Mouse (Mus musculus) gastrocnemius, adult 2 months (tissue): Measurements from ENCODE around the gene Cyct. TPM values are rescaled to one million over a fixed set of nuclear protein-coding genes. Genes with fewer than 3 reads are reported as not detected.

ENCODE experiments used
- DNase-seq: peaks from one replicate; pipeline ENCODE4 v3.0.0; 2022
- H3K27ac ChIP-seq: fragments of 200-600 bp; 2 replicates; pipeline ENCODE4 v1.8.1; 2022; ENCODE audit warnings: mild to moderate bottlenecking
- H3K4me3 ChIP-seq: fragments of 200-600 bp; 2 replicates; pipeline ENCODE4 v1.8.1; 2022; ENCODE audit warnings: mild to moderate bottlenecking, moderate library complexity
- CTCF ChIP-seq: fragments of 200-600 bp; IDR thresholded peaks from 2 replicates; pipeline ENCODE4 v1.8.1; 2022; ENCODE audit warnings: antibody characterized with exemption, mild to moderate bottlenecking, moderate library complexity
- intact Hi-C: fragments of 180-260 bp; cut with DNase I; formaldehyde crosslinking; loops from one replicate; pipeline ENCODE4 v1.15.1; 2025
- microRNA-seq: library from miRNA; unstranded; fragments of <30 nt; microRNA quantifications from one replicate; pipeline ENCODE4 v1.2.0, GENCODE M21; 2021
- total RNA-seq, 2 experiments: library from RNA; stranded (reverse); gene quantifications; 2 replicates each; pipeline ENCODE4 v1.2.3; 2021

Gene Cyct
- total RNA-seq, 2 experiments from 2014 or later, result not detected

DNA sequence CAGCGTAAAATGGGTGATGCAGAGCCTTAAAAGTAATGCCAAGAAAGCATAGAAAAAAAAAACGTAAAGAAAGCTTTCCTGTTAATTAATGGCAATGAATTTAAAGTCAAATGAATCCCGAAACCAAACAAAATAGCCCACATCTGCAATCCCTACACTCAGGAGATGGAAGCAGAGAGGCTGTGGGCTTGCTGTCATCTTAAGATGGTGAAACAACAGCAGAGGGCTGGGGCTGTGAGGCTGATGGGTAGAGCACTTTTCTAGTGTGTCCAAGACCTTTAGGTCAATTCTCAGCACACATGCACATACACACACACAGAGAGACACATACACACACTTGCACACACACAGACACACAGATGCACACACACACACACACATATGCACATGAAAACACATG is 34.1 kb downstream of the Cyct start:
- DNase-seq, result no peak
- TF ChIP-seq CTCF, result no peak
- intact Hi-C loops, result no loop called here
- no peak overlapping the region for H3K27ac ChIP-seq
- H3K4me3 ChIP-seq, result no peak overlapping the region

DNA sequence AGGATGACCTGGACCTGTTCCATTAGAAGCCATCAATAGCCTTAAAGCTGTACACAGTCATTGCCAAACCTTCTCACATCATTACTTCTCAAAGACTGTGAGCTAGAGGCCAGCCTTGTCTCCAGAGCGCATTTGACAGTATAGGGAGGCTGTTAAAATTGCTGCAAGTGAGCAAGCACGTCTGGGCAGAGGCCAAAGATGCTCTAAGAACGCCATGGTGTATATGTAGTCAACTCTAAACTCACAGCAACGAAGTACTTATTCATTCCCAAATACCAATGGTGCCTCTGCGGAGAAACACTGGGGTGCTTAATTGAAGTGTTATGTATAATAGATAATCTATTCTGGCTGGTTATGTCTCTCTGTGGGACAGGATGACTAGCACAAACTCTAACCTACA is 35.8 kb downstream of the Cyct start:
- DNase-seq, result no peak
- Histone ChIP-seq H3K27ac (no peak overlapping the region), H3K4me3 (no peak overlapping the region)
- no peak for TF ChIP-seq CTCF
- intact Hi-C loops, result no loop called here

DNA sequence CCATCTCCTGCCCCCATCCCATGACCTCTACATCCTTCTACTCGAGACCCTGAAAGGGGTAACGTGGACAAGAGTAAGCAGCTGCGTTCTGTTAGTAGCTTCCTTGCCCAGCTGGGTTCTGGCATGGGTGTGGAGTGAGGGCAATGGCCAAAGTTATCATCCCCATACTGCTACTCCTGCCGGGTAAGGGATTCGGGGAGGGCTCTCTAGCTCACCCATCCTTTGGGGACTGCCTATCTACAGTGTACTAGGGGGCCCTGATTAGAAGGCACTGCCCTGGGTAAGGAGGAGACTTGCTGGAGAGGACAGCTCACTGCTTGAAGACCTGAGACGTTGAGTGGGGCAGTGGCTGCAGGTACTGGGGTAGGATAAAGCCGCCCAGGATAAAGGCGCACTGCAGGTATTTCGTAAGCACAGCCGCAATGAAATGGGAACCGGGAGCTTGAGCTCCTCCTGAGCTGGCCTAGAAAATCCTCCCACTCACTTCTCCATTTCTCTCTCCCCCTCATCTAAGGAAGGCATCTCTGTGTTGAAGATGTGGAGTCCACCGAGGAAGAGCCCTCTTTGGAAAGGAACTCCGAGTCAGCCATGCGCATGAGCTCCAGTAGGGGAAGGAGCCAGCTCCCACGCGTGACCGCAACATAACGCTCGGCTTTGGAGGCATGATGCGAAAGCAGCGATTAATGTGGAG is 36.9 kb downstream of the Cyct start:
- Histone ChIP-seq H3K27ac (no peak overlapping the region), H3K4me3 (no peak overlapping the region)
- no peak for DNase-seq
- intact Hi-C loops, result no loop called here
- TF ChIP-seq CTCF, result no peak

DNA sequence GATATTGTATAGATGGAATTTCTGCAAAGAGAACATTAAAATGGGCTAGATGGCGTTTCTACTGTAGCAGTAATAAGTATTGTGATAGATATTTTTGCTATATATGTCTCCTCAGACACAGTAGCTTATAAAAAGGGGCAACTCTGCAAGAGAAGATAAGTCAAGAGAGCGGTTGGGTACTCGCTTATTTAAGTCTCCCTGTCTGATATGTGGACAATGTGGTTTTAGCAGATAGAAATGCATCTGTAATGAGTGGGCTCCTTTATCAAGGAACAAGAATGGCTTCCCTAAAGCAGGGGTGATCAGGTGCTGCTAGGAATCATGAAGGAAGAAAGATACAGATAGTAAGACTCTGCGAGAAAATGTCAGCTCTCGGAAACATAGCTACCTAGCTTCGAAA is 39.9 kb downstream of the Cyct start:
- Histone ChIP-seq H3K4me3 (no peak overlapping the region), H3K27ac (no peak overlapping the region)
- no peak for DNase-seq
- intact Hi-C loops, result no loop called here
- TF ChIP-seq CTCF, result no peak

DNA sequence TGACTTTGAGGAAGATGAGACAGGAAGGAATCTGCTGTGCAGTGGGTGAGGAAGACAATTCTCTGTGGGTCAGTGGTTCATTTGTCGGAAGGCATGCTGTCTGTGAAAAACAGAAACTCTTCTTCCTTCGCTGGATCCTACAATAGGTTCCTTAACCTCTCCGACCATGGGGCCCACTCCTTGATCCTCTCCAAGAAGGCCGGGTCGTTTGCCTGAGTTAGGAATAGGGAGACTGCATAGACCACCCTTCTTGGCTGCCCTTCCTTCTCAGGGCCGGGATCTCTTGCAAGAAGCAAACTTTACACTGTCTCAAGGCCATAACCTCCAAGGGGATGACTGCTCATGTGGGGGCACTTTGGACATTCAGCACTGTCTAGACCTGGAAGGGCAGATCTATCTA is 41.0 kb downstream of the Cyct start:
- Histone ChIP-seq H3K4me3 (no peak overlapping the region), H3K27ac (no peak overlapping the region)
- no peak for DNase-seq
- no peak for TF ChIP-seq CTCF
- intact Hi-C loops, result no loop called here

Small RNA genes within 50 kb of the gene (microRNA-seq; reads per million reads assigned to microRNA genes)
- gene Gm44337, result not detected

Other genes with a start within 250 kb of the Cyct start
- under 1 TPM; 0.17 to 0.33 TPM for gene Pde11a, start 21.7 kb downstream of the Cyct start, total RNA-seq
- 10 to 100 TPM in 1 of 2 experiments, 1 to 10 TPM in 1; 9.4 to 11.4 TPM for gene Rbm45, start 9.5 kb upstream of the Cyct start, total RNA-seq
- gene Osbpl6, start 46.1 kb upstream of the Cyct start, total RNA-seq, result 10 to 100 TPM; 35.9 to 44.0 TPM